ENCODE assay signal across 8 mouse cellular contexts in genomic region chr17:6947984-6948768, GRCm38 (mm10). TPM values are rescaled to one million over a fixed set of nuclear protein-coding genes. Genes with fewer than 3 reads are reported as not detected.
DNase-seq lines count a peak whose midpoint lies in the region; ATAC-seq and TF ChIP-seq lines count a peak whose summit lies in the region.
"Not testable (repeated sequence)": the region's sequence is repeated elsewhere in the genome, so short reads cannot be mapped to it uniquely, and the experiment has no call there.

Gene Rsph3b (minus strand): TSS chr17:6948682.

- intact Hi-C loops in left cerebral cortex, adult 2 months (cut with DNase I): loop anchor here (10.0 kb wide), 1 partner anchor 997 kb away; the partner anchor contains the start of gene Rsph3a

- H3K4me2 ChIP-seq in hindbrain, postnatal 0 days (ENCODE audit: low read depth, low read length): peak within 1 kb of the TSS; percentile 60

- peak within 1 kb of the TSS; percentile 44; the same call in 1 of the 2 replicates for H3K9ac ChIP-seq in hindbrain, postnatal 0 days (replicated peaks; ENCODE audit: low read length)

- H3K36me3 ChIP-seq in hindbrain, postnatal 0 days (ENCODE audit: insufficient read depth, low read length); macrophage (ENCODE audit: inconsistent target): not testable (repeated sequence)

- peak within 1 kb of the TSS; percentile 67 for H3K4me3 ChIP-seq in cortical plate, adult 2 months (ENCODE audit: insufficient read depth, low read length)
- peak within 1 kb of the TSS; percentile 50 for H3K4me3 ChIP-seq in hindbrain, postnatal 0 days (ENCODE audit: low read length)
- H3K4me3 ChIP-seq in left cerebral cortex, adult 2 months: peak within 1 kb of the TSS; percentile 74
- H3K4me3 ChIP-seq in macrophage (ENCODE audit: inconsistent target): peak within 1 kb of the TSS; percentile 40

- H3K27ac ChIP-seq in cortical plate, adult 2 months (ENCODE audit: insufficient read depth, low read length): peak within 1 kb of the TSS; percentile 61
- H3K27ac ChIP-seq in hindbrain, postnatal 0 days: peak within 1 kb of the TSS; percentile 77
- peak within 1 kb of the TSS; percentile 81 for H3K27ac ChIP-seq in left cerebral cortex, adult 2 months
- peak within 1 kb of the TSS; percentile 22 for H3K27ac ChIP-seq in macrophage

- DNase-seq in ZHBTc4 (ENCODE audit: low read depth, low spot score): peak; percentile 89
- DNase-seq in gastrocnemius, adult 8-10 months (ENCODE audit: low spot score in 2 of 2): peak; percentile 58 to 74
- peak; percentile 90 for DNase-seq in hindbrain, postnatal 0 days (ENCODE audit: low spot score)
- DNase-seq in left cerebral cortex, adult 2 months (ENCODE audit: extremely low spot score in 1 of 2, low spot score in 2 of 2): peak; percentile 73 to 84
- peak; percentile 86 for DNase-seq in right cerebral cortex, adult 18-20 months
- DNase-seq in urinary bladder, adult 2 months (ENCODE audit: low spot score): peak; percentile 86

- not testable (repeated sequence) for H3K9me3 ChIP-seq in hindbrain, postnatal 0 days (ENCODE audit: low read length)

- WGBS in hindbrain, postnatal 0 days: under 1% methylated on average over 66 of the region's 73 CpGs
- WGBS in macrophage (ENCODE audit: missing documents): under 1% methylated on average over 58 of the region's 73 CpGs

- TF ChIP-seq CTCF in cortical plate, adult 2 months (IDR thresholded peaks at IDR 0.05; ENCODE audit: extremely low read depth, insufficient read depth, low read length); left cerebral cortex, adult 2 months (IDR thresholded peaks at IDR 0.05): not testable (repeated sequence)
- peak; percentile 27 for TF ChIP-seq CTCF in hindbrain, postnatal 0 days (IDR thresholded peaks at IDR 0.05; ENCODE audit: low read depth)

- 0 out of 2 replicates have a peak, but pooled peaks have one; percentile 15 for TF ChIP-seq POLR2A in cortical plate, adult 2 months (IDR thresholded peaks at IDR 0.05; ENCODE audit: extremely low read depth, insufficient read depth, low read length)

- ATAC-seq in hindbrain, postnatal 0 days: peak; percentile 97

- H3K79me2 ChIP-seq in macrophage (ENCODE audit: inconsistent target): not testable (repeated sequence)

- not testable (repeated sequence) for H3K4me1 ChIP-seq in cortical plate, adult 2 months (ENCODE audit: control insufficient read depth, insufficient read depth, low read length); hindbrain, postnatal 0 days (ENCODE audit: insufficient read depth, low read length)

- not testable (repeated sequence) for H3K27me3 ChIP-seq in hindbrain, postnatal 0 days (ENCODE audit: insufficient read depth, low read length)

RNA-seq across cellular contexts. Expression of gene Rsph3b, which starts in this region (rescaled TPM):
- 27.7 TPM in 2 replicates for polyA plus RNA-seq in cortical plate, adult 2 months (2012; rRNA removed)
- 10 to 100 TPM; 21.1 to 25.6 (median 23.5) TPM for total RNA-seq in gastrocnemius, adult 8-10 months (2022)
- total RNA-seq in hindbrain, postnatal 0 days (2014; rRNA removed): 27.4 and 35.5 TPM in 2 replicates
- 54.3 and 56.4 TPM in 2 replicates for polyA plus RNA-seq in hindbrain, postnatal 0 days (2015; fragmentation: Nextera tagmentation; extraction: Ambion mirVana)
- total RNA-seq in left cerebral cortex, adult 2 months (2021): 10 to 100 TPM; 28.1 to 28.5 TPM
- total RNA-seq in macrophage (2018; cell fraction: chromatin; rRNA removed): 10 to 100 TPM in 14 of 26 experiments, 1 to 10 TPM in 12; 3.3 to 21.6 (median 11.0) TPM
- total RNA-seq in macrophage (2018; cell fraction: cytosol; rRNA removed): 10 to 100 TPM; 11.5 to 24.8 (median 15.4) TPM
- total RNA-seq in macrophage (2018; cell fraction: nucleus; rRNA removed): 10 to 100 TPM in 20 of 26 experiments, 1 to 10 TPM in 6; 7.4 to 24.2 (median 12.0) TPM
- 14.6 to 20.9 TPM (median 18.2 TPM) in 3 replicates for polyA plus RNA-seq in macrophage (2018)
- 32.8 and 42.9 TPM in 2 replicates for polyA plus RNA-seq in urinary bladder, adult 2 months (2012; rRNA removed)

Comparison
In these comparisons a context has a peak if more than half of its experiments do, and no peak if none do; other contexts are left out.
1. Peak in every context shown above with its lines: DNase-seq, ATAC-seq, H3K4me3 ChIP-seq and H3K27ac ChIP-seq.
2. H3K27ac ChIP-seq: peak in every context shown above with its lines; median percentile 81 in left cerebral cortex, adult 2 months; 77 in hindbrain, postnatal 0 days; 61 in cortical plate, adult 2 months; 22 in macrophage.